Mouse (Mus musculus): Measurements from ENCODE around the gene Trim67.
"Not testable (repeated sequence)": the region's sequence is repeated elsewhere in the genome, so short reads cannot be mapped to it uniquely, and the experiment has no call there.

Trim67 gene

DNA sequence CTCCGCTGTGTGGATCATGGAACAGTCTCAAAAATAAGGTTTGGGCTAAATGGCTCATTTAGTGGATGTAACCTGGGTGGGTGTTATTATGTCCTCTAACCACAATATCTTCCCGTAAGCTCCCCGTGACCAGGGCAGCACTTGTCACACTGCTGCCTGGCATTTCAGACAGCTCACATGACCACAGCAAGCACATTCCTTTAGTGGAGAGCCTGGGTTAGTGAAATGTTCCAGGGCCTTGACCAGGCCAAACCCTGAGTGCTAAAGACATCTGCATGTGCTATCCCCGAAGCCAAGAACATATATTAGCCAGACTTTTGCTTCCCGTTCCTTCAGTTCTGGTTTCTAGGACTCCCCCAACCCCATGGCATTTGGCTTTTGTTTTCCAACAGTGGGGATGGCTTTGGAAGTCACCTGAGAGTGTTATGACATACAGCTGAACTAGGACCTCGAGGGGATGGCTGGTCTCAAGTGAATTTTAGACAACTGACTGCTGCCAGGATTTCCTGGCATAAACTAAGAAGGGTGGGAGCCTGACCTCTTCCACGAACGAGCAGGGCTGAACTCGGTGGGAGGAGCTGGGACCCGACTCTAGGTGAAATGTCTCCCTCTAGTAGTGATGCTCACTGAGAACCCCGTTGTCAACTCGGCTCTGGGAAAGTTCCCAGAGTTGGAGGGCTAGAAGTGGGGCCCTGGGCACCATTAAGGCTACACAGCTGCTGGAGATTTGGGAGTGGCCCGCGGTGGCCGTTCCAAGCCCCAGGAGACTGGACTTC lies 40.7 kb downstream of the Trim67 start:
- no peak for DNase-seq (ENCODE audit: low read depth, low spot score)

DNA sequence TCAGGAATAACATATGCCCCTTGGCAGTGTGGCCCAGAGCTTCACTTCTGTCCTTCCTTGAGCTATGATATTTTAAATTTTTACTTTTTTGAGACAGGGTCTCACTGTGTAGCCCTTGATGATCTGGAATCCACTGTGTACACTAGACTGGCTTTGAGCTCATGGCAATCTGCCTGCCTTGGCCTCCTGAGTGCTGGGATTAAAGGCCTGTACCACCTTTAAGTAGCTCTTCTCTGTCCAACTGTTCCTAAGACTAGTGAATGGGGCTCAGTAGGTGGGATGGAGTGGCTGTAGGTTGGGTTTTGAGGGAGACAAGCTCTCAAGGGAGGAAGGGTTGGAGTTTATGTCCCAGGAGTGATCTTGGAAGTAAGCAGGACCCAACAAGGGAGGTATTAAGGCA lies 43.0 kb downstream of the Trim67 start:
- no peak for DNase-seq (ENCODE audit: low read depth, low spot score)

DNA sequence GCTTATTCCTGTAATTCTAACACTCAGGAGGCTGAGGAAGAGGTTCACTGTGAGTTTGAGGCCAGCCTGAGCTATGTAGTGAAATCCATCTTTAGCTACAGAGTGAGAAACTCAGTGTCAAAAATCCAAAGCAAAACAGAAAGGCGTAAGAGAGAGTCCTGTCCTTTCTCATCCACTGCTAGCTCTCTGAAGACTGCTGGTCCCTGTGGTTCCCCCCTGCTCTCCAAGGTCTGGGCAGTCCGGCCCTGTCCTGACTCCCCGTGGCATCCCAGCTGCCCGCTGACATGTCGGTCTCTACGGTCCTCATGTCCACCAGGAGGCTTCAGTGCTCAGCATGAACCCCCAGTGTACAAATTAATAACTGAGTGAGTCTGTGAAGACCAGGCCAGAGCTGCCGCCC lies 43.4 kb downstream of the Trim67 start:
- DNase-seq (ENCODE audit: low read depth, low spot score): no peak

DNA sequence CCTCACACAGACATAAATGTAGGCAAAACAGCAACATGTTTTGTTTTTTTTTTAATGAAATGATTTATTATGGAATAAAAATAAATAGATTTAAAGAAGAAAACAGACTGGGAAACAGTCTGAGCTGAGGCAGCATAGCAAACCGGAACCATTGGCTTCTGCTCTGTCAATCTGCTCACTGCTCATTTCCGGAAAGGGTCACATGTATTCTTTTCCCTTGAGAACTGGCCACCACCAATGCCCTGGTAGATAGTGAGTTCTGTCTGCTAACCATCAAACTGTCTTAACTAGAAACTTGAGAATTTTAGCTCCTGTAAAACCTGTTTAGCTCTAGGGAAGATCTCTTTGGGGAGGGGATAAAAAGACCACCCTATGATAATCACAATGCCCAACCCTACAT lies 44.0 kb downstream of the Trim67 start:
- no peak for DNase-seq (ENCODE audit: low read depth, low spot score)

DNA sequence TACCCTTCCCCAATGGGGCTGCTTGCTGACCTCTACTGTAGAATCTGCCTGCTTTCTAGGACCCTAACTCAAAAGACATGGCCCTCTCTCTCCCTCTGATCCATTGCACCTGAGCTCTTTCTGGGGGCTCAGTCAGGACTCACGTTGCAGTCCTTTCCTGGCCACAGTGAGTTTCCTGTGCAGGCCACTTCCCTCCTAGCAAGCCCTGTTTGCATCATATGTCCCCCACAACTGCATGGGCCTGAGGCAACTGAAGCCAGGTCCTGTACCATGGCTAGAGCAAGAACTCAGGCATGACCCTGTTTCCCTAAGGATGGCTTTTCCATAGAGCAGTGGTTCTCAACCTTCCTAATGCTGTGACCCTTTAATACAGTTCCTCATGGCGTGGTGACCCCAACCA lies 45.1 kb downstream of the Trim67 start:
- no peak for DNase-seq (ENCODE audit: low read depth, low spot score)

DNA sequence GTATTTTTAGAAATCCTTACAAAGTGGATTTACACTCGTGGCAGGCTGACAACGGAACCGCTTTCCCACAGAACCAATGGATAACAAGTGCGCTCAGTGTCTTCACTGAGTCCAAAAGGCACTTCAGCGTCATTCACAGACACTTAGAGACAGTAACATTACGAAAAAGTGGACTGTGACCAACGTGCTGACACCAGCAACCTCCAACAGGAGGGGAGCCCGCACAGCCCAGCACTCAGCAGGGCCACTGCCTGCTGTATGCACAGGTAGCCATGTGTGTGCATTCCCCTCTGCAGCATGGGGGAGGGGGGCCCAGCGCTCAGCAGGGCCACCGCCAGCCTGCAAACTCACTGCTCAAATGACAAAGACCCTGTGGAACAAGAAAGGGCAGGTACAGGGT lies 46.5 kb downstream of the Trim67 start:
- no peak for DNase-seq (ENCODE audit: low read depth, low spot score)

DNA sequence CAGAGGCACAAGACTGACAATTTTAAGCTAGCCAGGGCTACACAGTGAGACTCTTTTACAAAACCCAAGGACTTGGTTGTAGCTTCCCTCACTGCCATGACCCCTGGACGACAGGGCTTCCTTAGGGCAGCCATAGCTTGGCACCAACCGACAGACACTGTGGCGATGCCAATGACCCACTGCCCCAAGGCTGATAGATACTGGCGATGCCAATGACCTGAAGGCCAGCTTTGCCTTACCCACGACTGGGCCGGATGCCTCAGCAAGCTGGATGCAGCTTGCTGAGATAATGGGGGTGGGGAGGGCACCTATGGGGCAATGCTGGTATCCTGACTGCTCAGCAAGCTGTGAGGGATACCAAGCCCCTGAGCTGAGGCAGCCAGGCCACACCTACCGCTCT lies 48.0 kb downstream of the Trim67 start:
- no peak for DNase-seq (ENCODE audit: low read depth, low spot score)

DNA sequence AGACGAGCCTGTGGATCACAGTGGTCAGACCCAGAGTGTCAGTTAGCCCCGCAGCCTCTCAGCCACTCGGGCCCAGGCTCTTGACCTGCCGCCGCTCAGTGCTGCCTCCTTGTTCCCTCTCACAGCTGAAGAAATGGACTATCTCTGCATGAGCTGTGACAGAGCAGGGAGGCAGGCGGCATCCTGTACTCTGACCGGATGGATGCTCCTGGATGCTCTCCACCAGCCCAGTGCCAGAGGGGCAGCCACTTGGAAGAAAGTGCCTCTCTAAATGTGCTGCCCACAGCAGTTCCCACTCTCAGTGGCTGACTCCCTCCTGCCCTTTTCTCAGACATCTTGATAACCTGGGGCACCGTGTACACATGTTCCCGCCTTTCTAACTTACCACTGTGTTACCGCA lies 48.9 kb downstream of the Trim67 start:
- no peak for DNase-seq (ENCODE audit: low read depth, low spot score)

DNA sequence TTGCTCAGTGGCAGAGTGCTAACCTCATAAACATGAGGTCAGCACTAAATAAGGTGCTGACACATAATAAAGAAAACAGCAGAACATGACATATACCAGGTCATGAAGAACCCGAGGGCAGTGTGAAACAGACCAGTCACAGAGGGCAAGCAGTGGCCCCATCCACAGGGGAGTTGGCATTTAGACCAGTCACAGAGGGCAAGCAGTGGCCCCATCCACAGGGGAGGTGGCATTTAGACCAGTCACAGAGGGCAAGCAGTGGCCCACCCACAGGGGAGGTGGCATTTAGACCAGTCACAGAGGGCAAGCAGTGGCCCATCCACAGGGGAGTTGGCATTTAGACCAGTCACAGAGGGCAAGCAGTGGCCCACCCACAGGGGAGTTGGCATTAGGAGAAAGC lies 50.0 kb downstream of the Trim67 start:
- DNase-seq (ENCODE audit: low read depth, low spot score): not testable (repeated sequence)

DNA sequence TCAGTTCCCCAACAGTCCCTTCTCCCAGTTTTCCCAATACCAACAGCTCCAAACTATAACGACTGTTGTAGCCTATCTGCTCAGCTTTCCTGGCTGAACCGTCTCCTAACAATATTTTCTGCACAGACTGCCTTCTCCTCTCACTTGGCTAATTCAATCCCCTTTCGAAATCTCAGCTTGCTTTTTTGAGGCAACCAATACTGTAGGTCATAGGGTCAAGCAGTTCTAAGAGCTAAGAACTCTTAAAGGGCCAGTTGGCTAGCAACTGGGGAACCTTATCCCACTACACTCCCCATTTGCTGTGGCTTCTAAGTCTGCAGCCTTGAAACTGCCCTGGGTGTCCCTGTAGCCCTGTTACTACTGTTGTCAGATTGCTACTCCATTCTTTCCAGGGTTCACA lies 52.2 kb downstream of the Trim67 start:
- no peak for DNase-seq (ENCODE audit: low read depth, low spot score)

DNA sequence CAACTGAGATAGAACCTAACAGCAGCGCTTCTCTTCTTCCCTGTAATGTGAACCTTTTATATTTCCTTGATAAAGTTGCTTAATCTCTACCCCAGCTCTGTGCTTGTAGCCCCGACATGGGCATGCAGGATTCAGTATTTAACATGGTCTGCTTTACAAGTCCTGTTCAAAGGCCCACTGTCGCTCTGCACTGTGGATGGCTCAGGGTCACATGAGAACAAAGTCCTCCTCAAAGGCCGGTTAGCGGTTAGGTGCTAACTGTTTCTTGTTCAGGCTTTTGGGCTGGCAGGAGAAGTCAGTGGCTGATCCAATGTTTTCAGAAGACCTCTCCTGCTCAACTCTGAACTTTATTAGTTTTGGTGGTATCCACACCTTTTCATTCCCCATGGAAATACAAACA lies 52.7 kb downstream of the Trim67 start:
- no peak for DNase-seq (ENCODE audit: low read depth, low spot score)

DNA sequence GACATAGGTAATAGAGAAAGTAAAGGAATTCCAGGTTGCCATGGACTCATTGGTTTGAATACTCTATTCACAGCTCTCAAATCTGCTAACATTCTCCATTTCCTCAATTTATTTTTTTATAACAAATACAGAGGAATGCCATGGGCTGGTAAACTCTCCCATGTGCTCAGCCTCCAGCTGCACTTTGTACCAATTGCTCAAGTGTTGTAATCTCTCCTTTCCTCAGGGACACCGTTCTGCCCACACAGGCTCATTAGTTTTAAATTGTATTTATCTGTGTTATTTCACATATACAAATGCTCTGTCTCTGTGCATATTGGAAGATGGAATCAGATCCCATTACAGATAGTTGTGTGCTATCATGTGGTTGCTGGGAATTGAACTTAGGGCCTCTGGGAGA lies 60.6 kb downstream of the Trim67 start:
- no peak for DNase-seq (ENCODE audit: low read depth, low spot score)

DNA sequence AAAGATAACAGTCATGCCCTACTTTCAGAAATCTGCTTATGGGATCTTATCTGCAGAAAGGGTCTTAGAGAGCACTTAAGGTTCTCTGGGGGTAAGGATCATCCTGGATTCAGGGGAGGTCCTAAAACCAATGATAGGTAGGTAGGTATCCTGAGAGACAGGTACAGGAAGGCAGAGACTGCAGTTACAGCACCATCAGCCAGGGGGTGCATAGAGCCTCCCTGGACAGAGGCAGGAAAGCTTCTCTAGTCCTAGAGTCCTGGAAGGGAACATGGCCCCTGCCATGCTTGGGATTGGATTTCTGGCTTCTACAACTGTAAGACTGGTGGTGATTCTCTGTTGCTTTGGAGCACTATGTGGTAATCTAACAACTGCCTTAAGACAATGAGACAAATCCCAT lies 66.6 kb downstream of the Trim67 start:
- DNase-seq (ENCODE audit: low read depth, low spot score): no peak

DNA sequence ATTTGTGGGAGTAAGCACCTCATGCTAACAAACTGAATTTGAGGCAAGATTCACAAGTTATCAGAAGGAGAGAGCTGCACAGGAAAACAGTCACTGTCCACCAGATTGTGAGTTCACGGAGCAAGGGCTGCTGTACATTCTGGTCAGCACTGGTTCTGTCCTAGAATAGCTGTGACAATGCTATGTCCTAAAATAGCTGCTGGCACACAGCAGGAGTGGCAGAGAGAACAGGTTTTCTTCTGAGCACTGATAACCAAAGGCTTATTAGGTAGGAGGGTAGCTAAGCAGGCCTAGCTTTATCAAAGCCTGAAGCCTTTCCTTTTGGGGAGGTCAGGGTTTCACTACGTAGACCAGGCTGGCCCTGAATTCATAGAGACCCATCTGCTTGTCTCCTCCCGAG lies 67.3 kb downstream of the Trim67 start:
- no peak for DNase-seq (ENCODE audit: low read depth, low spot score)

DNA sequence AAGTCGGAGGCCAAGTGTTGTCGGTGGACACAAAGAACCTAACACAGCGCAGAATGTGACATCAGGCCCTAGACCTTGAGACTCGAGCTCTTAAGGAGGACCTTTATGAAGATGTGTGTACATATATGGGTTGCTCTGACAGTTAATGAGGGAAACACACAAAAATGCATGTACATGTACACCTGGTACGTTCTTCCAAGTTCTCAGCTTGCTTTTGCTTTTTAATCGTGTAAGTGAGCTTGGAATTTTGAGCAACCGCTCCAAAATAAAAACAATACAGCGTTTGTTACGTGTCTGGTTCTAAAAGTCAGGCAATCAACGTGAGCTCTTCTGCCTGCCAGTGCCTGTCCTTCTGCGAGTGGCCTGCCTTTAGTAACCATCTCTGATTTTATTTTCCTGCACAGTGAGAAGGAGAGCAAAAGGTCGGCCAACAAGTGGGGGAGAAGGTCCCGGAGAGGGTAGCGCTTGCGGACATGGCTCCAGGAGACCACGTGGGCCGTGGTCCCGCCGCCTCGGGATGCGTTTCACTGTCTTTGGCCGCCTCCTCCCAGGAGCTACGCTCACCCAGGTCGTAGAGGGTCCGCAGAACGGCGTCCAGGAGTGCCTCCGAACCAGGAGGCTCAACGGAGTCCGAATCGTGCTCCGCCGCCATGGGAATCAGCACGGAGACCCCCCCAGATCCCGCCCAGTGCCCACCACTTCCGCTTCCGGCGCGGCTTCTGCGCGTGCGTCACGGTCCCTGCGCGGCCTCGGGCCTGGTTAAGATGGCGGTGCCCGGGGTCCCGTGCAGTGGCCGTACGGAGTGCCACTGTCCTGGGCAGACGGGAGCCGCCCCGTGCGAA lies 69.7 kb downstream of the Trim67 start, which contains the start of the genes Gnpat and 2810004N23Rik:
Gnpat (plus strand) TSS at position 713 of the 842 bp plus-strand sequence.
2810004N23Rik (minus strand) TSS at position 800 of the 842 bp plus-strand sequence.
- DNase-seq (ENCODE audit: low read depth, low spot score): peak; percentile 90

DNA sequence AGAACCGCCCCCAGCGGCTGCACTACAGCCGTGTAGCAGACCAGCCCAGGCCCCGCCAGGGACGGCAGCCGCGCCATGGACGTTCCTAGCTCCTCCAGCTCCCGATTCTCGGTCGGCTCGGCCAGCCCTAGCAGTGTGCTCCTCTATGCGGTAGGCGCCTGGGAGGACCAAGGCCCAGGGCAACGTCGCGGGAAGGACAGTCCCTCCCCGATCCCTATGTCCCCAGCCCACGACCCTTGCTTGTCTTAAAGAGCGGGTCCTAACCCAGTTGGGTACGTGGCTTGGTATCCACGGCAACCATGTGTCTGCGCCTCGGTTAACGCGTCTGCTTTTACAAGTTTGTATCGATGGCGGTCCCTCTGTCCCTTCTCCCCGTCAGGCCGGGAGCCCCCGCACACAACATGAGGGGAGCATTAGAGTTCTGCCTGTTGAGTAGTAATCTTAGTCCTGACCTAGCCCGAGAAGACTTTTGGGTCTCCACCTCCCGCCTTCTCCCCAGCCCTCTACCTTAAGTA lies 70.3 kb downstream of the Trim67 start:
- DNase-seq (ENCODE audit: low read depth, low spot score): no peak

DNA sequence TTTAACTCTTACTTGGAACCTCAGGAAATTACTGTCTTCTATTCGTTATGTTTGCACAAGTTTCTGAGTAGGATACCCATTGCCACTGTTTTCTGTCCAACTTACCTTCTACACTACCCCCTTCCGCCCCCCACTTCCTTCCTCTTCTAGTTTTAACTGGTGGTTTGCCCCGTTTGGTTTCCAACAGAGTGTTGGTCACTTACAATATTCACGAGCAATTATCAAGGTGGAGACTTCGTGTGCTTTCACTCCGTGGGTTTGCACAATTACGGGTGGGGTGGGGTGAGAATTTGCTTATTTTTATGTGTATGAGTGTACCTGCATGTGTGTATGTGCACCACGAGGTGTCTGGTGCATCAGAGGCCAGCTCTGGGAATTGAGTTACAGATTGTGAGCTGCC lies 70.8 kb downstream of the Trim67 start:
- no peak for DNase-seq (ENCODE audit: low read depth, low spot score)

DNA sequence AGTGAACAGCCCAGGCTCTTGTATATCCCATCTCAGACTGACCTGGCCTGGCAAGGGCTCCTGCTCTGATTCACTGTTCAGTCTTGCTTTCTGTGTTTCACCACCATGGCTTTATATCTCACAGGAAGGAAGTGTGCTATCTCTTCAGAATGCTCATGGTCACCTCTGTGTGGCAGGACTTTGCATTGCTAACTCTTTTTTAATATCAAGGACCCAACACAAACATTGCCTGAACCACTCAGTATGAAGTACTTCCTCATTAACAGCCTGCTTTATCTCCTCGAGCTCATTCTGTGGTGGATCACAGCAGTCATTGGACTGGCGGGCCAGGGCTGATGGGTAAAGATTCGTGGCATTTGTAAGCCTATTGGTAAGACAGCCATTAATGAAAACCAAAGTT lies 73.8 kb downstream of the Trim67 start:
- DNase-seq (ENCODE audit: low read depth, low spot score): no peak

DNA sequence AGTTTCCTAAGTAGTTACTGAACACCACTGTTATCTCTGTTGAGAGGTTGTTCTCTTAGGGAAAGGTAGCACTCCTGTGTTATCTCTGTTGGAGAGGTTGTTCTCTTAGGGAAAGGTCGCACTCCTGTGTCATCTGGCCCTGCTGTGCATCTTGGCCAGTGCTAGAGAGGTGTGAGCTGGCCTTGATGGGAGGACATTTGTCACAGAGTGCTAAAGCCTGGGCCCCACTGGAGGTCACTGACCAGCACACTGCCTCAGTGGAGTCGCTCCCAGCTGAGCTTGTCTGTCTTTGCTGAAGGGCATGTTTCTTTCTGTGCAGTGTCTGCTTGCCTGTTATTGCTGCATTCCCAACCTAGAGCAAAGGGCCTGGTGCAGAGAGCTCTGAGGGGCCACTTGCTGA lies 74.2 kb downstream of the Trim67 start:
- DNase-seq (ENCODE audit: low read depth, low spot score): no peak

DNA sequence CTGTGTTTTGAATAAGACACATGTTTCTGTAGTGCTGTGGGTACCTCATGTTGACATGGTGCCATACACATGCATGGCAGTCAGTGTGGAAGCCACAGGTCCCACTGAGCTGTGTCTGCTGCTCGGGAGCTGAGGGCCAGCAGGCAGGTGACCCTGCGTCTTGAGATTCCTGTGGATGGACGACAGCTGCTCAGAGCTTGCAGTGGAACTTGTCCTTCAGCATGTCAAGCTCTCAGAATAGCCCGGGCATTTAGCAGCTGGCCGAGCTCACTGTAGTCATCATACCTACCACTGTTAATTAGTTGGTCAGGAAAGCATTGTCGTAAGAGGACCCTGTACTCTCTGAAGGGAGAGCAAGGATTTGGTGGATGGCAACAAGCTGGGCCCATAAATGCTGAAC lies 76.8 kb downstream of the Trim67 start:
- no peak for DNase-seq (ENCODE audit: low read depth, low spot score)

DNA sequence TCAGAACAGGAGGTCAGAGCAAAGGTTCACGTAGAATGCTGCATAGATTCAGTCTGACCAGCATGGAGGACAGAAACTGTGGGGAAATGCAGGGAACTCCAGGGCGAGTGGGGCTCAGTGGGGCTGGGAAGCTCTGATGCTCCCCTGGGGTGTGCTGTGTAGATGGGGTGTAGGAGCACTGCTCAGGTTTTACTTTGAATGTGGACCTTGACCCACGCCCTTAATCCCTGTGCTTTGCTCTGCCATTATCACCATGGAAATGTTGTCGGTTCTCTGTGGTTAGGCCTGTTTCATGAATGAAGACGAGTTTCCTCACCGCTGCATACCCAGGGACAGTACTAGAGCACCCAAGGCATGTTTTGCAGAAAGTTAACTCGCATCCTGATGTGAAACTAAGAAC lies 78.6 kb downstream of the Trim67 start:
- DNase-seq (ENCODE audit: low read depth, low spot score): no peak

DNA sequence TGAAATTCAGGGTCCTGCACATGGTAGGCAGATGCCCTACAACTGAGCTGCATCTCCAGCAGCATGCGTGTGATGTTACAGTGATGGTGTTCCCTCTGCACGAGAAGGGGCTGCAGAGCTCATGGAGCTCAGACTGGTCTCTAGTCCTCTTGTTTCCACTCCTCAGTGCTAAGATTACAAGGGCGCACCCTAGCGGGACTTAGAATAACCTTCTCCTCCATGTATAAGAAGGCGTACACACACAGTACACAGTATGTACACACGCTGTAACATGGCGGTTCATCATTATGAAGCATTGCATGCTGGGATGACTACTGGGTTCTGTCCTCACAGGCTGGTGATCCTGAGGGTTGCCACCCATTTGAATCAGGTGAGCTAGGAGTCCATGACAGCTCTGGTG lies 79.2 kb downstream of the Trim67 start:
- no peak for DNase-seq (ENCODE audit: low read depth, low spot score)

DNA sequence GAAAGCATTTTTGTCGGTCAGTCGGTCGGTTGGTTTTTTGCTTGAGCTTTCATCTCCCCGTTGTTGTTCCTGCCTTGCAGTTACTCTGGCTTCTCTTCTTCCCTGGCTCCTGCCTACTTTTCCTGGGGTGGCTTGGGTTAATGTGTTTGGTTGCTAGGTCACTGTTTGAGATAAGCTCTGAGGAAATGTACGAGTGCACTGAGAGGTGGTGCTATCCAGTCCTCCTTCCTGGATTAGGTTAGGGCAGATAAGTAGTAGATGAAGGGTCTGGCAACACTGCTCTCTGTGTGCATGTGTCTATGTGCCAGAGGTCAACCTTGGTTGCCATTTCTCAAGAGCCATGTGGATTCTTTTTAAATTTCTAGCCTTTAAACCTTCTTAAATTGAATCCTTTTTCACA lies 79.8 kb downstream of the Trim67 start:
- DNase-seq (ENCODE audit: low read depth, low spot score): no peak

All from retina, postnatal 7 days (tissue).